Mouse (Mus musculus) MEL-GATA-1-ER (cell line): ENCODE data around the gene Plekhg1.

ENCODE experiments used
- DNase-seq: peaks from one replicate; pipeline ENCODE4 v3.0.0-alpha.2; 2012; ENCODE audit warnings: low read depth; ENCODE audit errors: extremely low read depth

Gene Plekhg1

DNA sequence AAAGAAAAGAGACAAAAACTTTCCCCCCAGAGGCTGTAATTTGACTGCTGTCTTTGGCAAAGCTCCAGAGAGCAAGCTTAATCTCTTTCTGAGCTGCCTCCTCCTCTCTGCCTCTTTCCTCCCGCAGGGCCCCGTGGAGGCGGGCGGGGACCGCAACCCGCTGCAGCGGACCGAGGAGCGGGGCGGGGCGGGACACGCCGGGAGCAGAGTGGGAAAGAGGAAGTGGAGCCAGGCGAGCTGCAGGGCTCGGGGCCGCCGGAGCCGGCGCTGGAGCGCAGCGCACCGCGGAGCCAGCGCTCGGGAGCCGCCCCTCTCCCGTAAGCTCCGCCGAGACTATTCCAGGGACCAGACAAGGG, at the start of gene Plekhg1:
Gene Plekhg1, plus strand, starts transcription at position 217 of the 356 bp plus-strand sequence.
- DNase-seq, result no peak

DNA sequence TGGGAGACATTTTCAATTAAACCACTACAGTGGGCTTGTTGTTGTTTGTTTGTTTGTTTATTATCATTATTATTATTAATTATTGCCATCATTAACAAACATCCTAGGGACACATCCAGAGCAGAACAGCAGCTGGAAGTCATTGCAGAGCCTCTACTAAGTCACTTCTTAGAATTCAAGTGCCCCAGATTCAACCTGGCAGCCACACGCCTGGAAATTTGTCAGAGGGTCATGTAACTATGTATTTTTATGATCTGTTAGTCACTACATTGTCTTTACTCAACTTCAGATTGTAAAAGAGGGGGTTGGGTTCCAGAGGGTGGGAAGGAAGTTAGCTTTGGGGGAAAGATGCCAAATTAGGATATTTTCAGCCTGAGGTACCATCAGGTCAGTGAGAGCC, 47.4 kb upstream of the Plekhg1 start:
- no peak for DNase-seq

DNA sequence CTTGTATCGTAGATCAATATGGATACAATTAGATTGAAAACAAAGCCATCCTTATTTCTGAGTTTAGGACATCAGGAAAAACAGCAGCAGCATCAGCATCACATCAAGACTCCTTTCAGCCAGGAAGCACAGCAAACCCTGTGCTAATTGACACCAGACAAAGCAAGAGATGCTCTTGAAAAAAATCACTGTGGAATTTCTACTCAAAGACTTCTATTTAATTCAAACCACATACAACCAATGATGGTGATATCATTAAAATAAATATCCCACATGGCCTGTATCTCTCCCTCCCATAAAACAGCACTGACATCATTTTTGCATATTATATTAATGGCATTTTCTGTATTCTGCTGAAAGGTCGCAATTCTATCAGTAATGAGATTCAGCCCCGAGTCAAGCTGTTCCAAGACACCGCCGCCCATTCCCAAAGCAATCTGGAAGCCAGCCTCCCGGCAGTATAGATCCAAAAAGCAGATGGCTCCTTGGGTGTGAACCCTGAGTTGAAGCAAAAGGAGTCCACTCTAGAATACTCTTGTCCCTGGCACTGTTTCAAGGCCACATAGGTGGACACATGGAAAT, 46.4 kb upstream of the Plekhg1 start:
- no peak for DNase-seq

DNA sequence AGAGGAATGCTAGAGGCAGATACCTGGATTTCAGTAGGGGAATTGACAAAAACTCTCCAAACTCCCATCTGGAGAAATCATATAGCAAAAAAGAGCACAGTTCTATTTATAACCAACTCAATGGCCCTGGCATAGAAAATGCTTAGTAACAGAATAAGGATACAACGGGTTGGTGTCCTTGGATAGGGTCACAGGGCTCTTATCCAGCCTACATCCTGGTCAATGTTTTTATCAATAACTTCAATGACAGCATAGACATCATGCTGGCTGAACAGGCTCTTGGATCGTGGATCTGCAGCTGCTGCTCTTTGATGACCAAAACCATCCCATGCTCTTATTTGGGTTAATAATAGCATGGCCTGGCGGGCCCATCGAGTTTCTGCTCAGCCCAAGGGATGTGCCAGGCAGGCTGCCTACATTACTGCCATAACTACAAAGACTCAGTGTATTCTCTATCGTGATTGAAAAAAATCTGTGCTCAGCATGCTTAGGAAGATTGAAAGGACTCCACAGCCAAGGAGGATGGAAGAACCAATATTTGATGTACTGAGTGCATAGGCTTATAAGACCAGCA, 44.7 kb upstream of the Plekhg1 start:
- no peak for DNase-seq

DNA sequence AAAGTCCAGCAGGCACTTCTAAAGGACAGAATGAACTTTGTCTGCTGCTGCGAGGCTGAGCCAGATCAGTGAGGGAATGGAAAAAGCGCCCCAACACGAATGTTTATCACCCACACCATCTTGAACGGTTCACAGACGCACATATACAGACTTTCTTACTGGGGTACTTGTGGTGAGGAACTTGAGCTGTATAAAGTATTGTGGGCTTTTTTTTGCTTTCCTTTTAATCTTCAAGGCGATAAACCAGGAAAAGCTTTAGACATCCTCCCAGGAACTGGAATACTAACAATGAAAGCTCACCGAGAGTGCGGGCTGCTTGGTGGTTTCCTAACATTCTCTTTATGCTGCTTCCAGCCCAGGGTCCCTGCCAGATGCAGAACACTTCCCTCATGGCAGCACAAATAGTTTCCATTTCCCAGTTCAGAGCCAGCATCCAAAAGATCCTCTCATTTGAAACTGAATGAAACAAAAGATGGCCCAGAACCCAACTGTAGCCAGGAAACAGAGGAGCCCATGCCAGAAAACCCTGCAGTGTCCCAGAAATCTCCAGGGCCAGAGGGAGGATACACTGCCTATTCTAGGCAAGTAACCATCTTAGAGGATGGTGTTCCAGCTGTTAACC, 43.3 kb upstream of the Plekhg1 start:
- DNase-seq, result no peak

DNA sequence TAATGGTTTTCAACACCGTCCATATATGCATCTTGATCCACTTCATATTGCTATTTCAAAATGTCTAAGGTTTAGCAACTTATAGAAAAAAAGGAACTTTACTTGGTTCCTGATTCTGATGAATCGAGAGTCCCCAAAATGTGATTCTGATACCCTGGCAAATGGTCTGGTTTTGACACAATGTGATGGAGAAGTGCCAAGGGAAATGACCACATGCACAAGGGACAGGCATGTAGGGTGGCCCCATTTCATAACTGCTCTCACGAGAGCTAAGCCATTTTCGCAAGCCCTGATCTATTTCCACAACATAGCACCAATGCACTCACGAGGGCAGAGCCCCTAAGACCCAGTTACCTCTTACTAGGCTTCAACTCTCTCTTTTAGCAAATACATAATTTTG, 42.7 kb upstream of the Plekhg1 start:
- no peak for DNase-seq

DNA sequence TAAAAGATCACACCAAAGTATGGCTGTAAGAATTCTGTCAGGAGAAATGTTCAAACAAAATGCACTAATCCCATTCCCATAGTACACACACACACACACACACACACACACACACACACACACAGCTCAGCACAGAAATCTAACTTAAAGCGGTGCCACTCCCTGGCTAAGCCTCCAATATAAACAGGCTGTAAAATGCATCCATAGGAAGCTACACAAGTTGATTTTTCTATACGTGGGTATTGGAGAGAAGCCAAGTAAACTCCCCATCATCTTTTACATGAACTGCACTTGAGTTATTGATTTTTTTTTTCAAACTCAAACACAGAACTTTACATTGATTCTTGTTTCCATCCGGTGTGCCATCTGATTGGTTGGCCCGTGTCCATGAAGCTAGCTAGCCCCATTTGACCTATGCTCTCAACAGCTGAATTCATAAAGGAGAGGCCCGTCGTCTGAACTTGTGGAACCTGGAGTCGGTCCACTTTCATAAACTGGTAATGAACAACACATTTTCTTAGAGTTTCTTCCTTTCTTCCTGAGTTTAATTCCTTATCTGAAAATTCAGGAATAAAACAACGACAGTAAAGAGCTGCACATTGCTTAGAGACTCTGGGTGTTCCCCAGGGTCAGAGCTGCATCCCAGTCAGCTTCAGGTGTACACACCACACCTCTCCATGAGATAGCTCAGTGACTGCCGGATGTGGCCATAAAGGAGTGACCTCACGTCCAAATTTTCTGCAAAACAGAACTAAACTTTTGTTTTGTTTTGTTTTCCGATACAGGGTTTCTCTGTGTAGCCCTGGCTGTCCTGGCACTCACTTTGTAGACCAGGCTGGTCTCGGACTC, 39.7 kb upstream of the Plekhg1 start:
- no peak for DNase-seq

DNA sequence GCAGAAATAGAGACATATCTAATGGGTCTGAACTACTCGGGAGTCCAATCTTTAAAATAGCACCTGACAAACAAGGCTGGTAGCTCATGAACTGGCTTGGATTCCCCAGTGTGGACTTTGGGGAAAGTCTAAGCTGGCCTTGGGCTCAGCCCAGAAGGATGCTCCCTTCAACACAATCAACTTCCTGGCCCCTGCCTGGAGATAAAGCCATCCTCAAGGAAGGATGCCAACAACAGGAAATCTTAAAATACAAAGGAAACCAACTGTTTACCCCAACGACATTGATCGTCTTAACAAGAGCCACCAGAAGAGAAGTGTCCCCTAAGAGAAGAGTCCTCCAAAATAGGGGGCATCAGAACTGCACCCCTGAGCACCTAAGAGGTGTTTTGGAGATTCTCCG, 38.3 kb upstream of the Plekhg1 start:
- no peak for DNase-seq

DNA sequence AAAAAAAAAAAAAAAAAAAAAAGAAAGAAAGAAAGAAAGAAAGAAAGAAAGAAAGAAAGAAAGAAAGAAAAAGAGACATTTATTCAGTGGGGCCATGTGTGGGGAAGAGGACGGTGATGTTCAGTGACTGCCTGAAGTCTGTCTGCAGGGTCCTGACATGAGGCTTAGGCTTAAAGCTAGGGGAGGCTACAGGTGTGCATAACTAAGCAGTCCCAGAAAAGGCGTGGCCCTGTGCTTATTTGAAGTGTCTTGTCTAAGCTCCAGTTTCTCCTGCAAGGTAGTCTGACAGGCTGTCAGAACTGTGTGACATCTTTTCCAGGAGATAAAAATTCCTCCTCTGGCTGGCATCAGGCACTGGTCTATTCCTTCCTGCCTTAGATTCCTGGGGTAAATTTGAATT, 37.6 kb upstream of the Plekhg1 start:
- no peak for DNase-seq

DNA sequence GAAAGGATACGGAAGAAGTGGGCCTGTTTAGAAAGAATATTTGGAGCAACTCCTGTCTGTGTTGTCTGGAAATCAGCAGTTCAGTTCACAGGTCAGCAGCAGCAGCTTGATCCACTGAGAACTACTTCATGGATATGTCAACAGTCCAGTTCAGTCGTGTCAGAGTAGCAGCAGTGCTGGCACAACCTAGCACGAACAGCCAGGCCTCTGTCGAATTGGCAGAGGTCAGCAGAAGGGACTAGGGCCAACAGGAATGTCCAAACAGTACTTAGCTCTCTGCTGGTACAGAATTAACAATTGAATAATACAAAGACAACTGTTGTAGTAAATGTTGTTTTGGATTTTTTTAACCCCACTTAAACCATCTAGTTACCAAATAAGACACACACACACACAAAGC, 33.9 kb upstream of the Plekhg1 start:
- DNase-seq, result no peak

DNA sequence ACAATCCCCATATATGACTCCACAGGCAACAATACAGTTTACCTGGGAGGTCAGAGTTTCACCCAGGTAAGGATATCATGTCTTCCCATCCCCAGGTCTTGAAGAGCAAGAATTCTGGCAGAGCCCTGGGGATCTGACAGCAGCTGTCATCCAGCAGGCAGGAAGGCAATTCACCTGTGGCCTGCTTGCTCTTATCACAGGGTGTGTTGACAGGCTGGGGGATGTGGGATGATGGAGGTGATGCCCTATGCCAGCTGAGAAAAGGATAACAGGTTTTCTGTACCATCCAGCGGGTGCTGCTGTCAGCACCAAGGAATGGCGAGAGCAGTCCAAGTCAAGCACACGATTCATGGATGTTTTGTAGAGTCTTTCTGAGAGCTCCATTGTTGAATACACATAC, 30.1 kb upstream of the Plekhg1 start:
- no peak for DNase-seq

DNA sequence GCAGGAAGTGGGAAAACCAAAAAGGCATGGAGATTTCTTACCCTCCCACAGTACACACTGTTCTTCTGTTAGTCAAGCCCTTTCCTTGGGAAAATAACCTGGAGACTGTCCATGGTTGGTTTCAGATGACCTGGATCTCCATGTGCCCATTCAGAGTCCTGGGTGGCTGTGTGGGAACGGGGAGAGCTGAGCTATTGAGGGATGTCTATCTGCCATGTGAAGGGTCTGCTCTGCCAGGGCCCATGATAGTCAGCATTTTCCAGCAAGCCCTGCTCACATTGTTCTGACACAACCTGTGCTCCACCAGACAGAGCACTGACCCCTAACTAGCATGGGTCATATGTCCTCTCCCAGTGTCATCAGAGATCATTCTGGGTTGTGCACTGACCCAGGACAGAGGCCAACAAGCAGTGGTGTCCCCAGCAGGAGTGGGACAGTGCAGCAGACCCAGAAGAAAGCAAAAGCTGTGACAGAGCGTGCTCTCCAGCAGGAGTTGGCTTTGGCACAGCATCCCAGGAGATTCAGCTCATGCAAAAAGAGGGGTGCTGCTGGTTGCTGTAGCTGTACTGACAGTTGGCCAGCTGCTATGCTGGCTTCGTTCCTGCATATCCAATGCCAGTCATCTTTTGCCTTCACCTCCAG, 24.7 kb upstream of the Plekhg1 start:
- no peak for DNase-seq

DNA sequence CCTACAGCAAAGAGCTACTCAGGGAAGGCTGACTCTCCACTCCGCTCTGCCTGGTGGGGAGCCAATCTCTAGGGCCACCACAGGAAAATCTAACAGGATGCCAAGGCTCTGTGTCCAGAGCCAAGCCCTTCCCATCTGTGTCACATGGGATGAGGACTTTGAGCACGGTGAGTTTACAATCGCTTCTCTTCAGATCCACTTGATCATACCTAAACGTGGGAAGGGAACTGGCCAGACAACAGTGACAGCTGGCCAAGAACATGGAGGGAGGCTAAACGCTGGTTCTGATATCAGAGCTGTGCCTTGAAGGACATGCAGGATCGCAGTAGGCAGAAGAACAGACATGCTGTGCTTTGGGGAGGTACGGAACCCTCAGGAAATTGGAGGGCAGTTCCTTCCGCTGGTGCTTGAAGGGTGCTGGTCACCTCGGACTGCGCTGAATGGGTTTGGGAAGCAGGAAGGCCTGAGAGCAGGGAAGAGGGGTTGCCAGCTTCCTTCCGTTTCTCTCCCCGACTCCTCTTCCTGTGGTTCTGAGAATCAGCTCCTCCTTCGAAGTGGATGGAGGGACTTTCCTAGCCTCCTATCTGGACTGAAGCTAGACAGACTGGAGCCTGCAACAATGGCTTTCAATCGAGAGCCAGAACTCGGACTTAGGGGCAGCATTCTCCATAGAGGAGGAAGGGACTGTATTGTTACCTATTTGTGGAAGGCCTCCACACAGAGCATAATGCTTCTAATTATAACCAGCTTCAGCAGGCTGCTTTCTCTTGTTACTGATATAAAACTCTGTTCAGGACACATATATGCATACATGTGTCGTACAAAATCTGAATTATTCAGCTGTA, 21.9 kb upstream of the Plekhg1 start:
- no peak for DNase-seq

DNA sequence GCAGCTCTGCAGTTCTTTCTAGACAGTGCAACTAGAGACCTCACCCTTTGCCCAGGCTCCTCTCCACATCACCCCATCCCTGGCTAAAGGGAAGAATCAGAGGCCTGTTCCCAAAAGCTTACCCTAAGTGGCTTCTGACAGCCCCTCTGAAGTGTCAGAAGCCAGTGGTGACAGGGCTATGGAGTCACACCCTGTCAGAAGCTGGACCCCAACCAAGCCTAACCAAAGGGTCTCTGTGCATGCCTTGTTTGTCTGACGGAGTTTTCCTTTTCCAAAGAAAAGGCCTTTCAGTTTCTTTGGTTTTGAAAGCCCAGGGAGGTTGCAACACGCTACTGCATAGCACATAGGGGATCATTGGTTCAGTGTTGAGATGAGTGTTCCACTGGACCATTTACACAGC, 19.9 kb upstream of the Plekhg1 start:
- no peak for DNase-seq

DNA sequence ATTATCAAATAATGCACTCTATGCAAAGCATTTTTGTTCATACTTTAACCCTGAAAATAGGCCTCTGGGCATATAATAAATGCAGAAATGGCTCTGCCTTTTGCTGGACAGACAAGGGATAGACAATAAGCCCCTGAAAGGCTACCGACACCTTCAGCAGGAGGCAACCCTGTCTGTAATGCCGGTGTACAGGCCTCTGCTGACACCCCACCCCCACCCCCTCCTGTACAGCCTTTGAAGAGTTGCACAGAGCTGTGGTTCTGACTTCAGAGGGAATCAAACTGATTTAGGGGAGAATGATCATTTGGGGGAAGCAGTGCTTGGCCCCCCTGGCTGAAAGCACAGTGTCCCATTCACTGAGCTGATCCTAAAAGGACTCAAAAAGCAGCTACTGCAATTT, 17.8 kb upstream of the Plekhg1 start:
- no peak for DNase-seq

DNA sequence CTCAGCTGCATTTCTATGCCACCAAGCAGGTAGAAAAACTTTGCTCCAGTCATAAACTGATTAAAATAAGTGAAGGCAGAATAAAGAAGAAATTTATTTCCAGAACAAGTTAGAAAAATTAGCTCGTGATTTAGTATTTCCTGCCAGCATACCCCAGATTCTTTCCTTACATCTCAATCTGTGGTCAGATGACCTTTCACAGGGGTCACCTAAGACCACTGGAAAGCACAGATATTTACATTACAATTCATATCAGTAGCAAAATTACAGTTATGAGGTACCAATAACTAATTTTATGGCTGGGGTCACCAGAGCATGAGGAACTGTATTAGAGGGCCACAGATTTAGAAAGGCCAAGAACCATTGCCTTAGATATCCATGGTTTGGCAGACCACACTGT, 15.5 kb upstream of the Plekhg1 start:
- DNase-seq, result no peak

DNA sequence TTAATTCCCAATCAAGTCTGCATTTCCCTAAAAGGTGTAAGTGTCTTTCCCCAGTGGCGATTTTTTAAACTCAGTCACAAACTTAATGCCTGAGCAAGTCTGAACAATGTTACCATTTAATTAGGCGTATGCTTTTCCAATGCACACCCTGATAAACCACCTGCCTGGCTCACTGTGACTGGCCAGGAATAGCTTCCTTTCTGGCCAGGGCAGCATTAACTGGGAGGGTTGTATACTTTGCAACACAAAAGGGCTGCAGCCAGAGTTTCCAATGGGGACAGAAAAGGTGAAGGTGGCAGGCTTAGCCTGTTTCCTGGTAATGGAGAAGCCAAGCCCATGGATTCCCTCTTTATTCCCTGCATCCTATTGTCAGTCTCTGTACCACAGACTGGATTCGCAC, 10.5 kb upstream of the Plekhg1 start:
- no peak for DNase-seq

DNA sequence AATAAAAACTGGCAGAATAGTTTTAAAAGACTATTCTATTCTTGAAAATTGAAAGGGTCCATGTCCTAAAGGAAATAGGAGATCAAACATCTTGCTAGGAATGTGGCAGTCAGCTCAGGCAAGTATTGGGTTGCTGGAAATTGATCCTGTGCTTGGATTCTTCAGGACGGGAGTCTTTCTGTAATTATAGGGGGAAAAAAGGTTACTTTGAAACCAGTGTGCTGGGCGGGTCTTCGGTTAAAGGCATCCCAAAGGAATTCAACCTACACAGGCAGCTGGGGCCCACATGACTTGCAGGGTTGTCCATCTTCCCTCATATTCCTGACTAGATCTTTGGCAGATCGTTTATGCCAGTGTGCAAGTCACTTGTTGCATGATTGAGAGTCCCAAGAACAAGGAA, 9.8 kb upstream of the Plekhg1 start:
- DNase-seq, result no peak

DNA sequence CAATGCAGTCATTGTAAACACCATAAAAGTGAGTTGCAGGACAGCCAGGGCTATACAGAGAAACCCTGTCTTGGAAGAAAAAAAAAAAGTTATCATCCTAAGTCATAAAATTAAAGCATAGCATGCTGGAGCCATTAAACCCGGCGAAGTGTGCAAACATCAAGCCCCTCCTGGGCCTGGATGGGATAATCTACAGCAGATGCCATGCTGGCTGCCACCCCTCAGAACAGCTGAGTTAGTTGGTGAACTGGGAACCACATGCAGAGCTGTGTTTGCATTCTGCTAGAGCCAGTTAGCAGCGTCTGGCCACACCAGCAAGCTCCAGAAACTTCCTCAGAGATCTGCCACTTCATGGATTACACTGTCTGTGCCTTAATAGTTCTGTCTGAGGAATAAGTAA, 3.1 kb upstream of the Plekhg1 start:
- DNase-seq, result no peak

DNA sequence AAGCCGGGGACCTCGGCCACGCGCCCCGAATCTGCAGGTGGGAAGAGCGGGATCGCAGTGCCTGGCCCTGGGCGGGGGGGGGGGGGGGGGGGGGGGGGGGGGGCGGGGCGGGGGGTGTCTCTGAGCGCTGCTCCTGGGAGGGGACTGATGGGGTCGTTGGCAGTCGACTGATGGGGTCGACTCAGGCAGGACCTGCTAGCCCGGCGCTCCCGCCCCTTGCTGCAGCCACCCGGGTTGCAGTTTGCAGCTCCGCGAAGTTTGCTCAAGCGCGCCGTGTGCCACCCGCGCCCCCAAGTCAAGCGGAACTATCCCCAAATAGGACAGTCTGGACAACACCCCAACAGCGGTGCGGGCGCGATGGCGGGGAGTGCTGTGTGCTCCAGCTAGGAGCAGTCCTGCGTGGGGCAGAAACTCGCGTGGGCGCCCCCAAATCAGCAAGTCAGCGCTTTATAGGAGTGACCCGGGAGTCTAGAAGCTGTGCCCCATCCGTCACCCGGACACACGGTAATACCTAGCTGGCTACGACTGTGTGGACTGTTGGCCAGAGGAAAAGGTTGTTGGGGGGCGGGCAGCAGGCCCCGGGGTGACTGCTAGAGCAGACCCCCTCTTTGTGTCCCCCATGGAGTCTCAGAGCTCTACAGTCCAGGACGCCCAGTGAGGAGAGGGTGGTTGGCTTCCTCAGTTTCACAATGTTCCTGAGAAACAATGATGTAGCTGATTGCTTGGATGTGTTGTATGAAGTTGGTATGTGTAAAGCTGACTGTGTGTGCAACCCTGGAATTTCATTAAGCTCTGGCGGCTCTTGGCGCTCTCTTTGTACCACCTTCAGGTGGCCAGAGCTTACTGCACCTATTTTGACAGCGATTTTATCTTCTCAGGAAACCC, 582 bp downstream of the Plekhg1 start:
- DNase-seq, result peak; percentile 6
